Mouse (Mus musculus) c-Kit-negative CD71-positive TER-119-positive erythroid progenitor cells, embryonic 14.5 days (primary cell): Measurements from ENCODE around the gene Slc51a.
A peak's percentile ranks its signal among the peaks of the same experiment; 100 is the strongest.
"Not testable (repeated sequence)": the region's sequence is repeated elsewhere in the genome, so short reads cannot be mapped to it uniquely, and the experiment has no call there.

ENCODE experiments used
- DNase-seq: peaks from one replicate; pipeline ENCODE4 v3.0.0-alpha.2; 2013; ENCODE audit warnings: low read depth, low spot score

The Slc51a gene

GRCm38 (mm10) chr16:32509066-32509942, 21.6 kb upstream of the Slc51a start:
- peak; percentile 93 for DNase-seq

GRCm38 (mm10) chr16:32508506-32509065, 20.9 kb upstream of the Slc51a start:
- no peak for DNase-seq

GRCm38 (mm10) chr16:32508035-32508434, 20.4 kb upstream of the Slc51a start:
- DNase-seq = no peak

GRCm38 (mm10) chr16:32507407-32507806, 19.7 kb upstream of the Slc51a start:
- peak; percentile 92 for DNase-seq

- DNase-seq = no peak
Measured at GRCm38 (mm10) chr16:32506868-32507267, 19.2 kb upstream of the Slc51a start.

- DNase-seq = no peak
Measured at GRCm38 (mm10) chr16:32506298-32506697, 18.6 kb upstream of the Slc51a start.

- no peak for DNase-seq
Measured at GRCm38 (mm10) chr16:32503633-32504032, 16.0 kb upstream of the Slc51a start.

- no peak for DNase-seq
Measured at GRCm38 (mm10) chr16:32502621-32503335, 15.1 kb upstream of the Slc51a start.

GRCm38 (mm10) chr16:32501459-32501858, 13.8 kb upstream of the Slc51a start:
- DNase-seq = no peak

GRCm38 (mm10) chr16:32499430-32500037, 11.9 kb upstream of the Slc51a start:
- peak; percentile 78 for DNase-seq

GRCm38 (mm10) chr16:32498996-32499395, 11.3 kb upstream of the Slc51a start:
- DNase-seq = no peak

GRCm38 (mm10) chr16:32495965-32496364, 8.3 kb upstream of the Slc51a start, which contains the start of gene Zdhhc19:
Gene Zdhhc19, plus strand, starts transcription at chr16:32496265.
- no peak for DNase-seq

GRCm38 (mm10) chr16:32494371-32494770, 6.7 kb upstream of the Slc51a start:
- not testable (repeated sequence) for DNase-seq

- DNase-seq = no peak
Measured at GRCm38 (mm10) chr16:32488939-32489338, 1.3 kb upstream of the Slc51a start.

- DNase-seq = no peak
Measured at GRCm38 (mm10) chr16:32486046-32486445, 1.6 kb downstream of the Slc51a start.

GRCm38 (mm10) chr16:32485209-32485608, 2.5 kb downstream of the Slc51a start:
- no peak for DNase-seq

GRCm38 (mm10) chr16:32484431-32484871, 3.2 kb downstream of the Slc51a start:
- no peak for DNase-seq

GRCm38 (mm10) chr16:32479415-32479814, 8.3 kb downstream of the Slc51a start:
- DNase-seq = no peak

- DNase-seq = no peak
Measured at GRCm38 (mm10) chr16:32477315-32477714, 10.4 kb downstream of the Slc51a start.

GRCm38 (mm10) chr16:32472276-32473015, 15.2 kb downstream of the Slc51a start:
- no peak for DNase-seq
